Mouse (Mus musculus) spleen, postnatal 4 days (tissue): ENCODE measurements around the gene Plcb1.

ENCODE experiments used
- DNase-seq, 2 experiments: peaks; one replicate each; pipeline ENCODE4 v3.0.0; 2022; ENCODE audit warnings: low spot score in 2 of 2

Plcb1 gene

DNA sequence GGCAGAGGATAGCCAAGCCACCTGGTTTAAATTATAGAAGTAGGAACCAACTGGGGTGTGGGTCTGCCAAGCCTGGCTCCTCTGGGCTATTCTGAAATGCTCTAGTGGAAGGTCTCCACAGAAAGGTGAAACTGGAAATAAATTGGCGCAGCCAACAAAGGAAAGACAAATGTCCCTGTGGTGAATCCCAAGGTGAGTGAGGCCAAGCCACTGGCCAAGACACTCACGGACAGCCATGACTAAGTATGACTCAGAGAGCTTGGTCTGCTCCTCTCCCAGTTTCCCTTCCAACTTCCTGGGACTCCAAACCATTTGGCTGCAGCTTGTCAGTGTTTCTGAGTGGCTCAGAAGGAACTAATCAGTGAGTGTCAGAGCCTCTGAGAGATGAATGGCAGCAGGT lies 126.7 kb downstream of the Plcb1 start:
- DNase-seq, result no peak

DNA sequence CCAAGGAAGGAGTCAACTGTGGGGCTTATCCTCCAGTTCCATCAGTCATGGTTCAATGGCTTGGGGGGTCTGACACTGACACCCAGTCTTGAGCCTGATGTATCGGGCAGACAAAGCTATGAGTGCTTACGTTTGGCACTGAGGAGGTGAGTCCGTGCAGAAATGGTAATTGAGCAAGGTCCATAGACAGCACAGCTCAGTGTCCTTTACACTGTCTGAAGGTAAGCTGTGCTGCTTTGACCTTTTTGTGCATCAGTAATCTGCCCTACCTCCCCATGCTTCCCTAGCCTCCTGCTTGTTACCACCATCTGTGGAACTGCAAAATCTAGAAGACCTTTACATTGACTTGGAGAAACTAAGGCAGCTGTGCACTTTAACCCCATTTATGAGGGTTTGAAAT lies 127.7 kb downstream of the Plcb1 start:
- no peak for DNase-seq

DNA sequence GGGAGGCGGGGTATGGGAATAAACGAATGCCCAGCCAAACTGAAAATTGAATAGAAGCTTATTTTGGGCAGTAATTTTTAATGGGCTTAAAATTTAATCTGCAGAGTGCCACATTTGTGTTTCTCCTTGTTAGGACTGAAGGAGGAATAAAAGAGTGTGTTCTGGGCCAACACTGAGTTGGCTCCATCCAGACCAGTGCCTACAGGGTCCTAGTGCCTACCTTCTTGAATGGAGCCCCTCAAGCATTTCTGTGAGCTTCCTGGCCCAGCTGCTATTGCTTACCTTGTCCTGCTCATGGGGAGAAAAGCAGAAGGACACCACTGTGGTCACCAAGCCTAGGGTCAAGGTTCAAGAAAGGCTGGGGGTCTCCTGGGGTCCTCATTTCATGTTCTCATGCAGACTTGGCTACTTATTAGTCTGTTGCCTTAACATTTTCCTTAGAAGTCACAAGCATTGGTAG lies 128.3 kb downstream of the Plcb1 start:
- DNase-seq, result no peak

DNA sequence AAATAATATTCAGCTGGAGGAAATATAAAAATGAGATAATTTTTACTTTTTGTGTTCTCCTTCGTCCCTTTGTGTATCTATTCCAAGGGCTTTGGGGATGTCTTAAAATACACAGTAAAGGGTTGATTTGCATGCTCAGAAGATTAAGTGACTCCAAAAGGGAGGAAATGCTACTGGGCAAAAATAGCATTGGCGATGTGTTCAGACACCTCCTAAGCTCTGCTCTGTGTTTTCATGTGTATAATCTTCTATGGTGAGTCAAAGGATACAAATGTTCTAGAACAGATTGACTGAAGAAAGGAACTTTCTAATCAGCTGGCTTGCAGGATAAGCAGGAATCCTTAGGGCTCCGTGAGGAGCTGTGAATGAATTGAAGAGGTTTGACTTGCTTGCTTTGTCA lies 129.2 kb downstream of the Plcb1 start:
- DNase-seq, result no peak

DNA sequence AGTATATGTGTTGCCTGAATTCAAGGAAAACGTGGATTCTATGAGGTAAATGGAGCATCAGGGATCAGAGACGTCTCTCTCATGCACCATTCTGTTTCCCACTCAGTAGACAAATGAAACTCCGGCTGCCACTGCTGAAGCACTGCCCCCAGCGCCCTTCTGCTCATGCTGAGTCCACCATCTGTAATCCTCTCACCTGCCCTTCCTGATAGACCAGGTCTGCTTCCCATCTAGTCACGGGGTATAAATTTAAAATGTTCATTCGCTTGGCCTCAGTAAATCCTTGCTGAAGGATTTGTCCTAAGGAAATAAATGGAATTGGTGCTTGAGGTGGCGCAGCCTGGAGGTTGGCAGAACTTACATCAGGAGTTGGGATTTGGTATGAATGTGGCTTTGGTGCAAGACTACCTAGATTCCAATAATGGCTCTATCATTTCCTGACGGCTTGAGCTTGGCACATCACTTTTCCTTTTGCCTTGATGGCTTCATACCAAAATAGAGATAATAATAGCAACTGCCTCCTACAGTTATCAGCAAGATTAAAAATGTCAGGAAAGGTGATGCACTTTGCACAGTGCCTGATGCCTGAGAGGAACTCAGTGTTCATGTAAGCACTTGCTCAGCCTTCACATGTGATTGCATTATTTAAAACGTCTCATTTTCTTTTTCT lies 134.9 kb downstream of the Plcb1 start:
- no peak for DNase-seq

DNA sequence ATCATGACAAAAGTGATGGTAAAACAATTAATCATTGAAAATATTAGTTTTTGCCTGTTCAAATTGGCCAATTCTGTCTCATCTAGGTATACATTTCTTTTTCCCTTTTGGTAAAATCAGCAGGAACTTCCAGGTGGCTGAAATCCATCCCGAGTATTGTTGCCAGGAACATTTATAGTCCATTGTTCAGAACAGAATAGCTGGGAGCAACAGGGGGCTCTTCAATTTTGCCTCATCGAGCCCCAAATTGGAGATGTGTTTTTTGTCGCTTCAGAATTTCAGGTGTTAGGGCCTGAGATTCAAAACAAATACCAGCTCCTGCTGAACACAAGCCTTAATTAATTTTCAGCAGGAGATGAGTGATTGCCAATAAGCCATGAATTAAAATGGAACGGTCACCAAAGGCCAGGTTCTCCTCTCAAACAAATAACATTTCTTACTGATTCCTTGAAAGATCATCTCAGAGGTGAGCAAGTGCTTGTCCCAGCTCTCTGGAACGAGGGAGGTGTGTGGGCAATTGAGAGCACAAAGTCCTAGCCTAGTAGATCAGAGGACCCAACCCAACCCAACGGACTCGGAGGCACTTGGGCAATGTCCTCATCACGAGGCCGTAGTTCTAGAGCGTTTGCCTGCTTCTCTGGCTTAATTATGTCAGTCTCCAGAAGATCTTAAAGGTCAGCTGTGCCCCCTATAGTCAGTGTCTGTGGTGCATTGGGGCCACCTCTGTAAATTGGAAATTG lies 136.9 kb downstream of the Plcb1 start:
- no peak for DNase-seq

DNA sequence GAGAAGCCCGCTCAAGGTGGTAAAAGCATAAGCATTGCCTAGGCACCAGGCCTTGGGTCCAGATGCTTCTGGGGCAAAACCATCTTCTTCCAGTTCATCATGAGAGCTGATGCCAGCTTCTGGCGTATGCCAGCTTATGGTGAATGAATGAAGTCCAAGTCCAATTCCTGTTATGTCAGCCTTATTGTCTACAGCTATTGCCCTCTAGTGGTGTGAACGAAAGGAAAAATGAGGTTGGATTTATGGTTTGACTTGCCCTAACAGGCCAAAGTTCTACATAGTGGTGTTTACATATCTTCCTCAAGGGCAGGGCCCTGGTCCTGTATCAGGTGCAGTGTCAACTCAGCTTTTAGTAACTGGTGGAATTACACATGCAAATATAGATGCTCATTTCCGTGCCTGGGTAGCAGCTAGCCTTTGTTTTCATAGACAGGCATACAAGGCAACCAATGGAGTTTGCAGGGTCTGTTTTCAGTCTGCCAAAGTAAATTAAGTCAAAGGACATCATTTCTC lies 138.3 kb downstream of the Plcb1 start:
- no peak for DNase-seq

DNA sequence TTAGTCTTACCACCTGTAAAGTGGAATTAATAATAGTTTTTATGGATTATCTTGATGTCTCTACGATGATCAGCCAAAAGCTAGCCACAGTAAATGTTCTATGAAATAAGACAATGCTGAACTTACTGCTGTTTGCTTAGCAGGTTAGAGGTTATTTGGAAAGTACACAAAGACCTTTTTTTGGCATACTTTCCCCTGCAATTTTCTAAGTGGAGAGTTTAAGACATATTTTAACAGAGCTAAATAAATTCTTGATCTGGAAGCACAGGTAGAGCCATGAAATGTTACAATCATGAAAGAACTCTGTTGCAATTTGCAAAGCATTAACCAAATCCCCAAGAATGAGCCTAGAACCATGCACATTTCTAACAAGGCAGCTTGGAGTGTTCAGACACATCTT lies 140.4 kb downstream of the Plcb1 start:
- DNase-seq, result no peak

DNA sequence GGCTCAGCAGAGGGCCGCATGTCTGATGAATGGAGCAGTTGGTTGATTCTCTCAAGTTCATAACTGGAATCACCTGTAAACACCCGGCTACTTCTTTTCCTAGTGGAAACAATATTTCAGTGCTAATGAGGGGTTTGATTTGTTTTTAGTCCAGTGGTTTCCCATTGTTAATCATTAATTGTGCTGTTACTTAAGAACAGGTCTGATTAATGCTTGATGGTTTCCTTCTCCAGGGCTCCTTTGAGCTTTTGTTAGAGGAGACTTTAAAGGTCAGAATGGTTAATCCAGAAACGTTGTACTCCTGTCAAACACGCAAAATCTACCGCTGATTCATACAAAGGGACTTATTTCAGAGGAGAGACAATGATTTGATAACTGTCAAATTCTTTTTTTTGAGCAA lies 141.2 kb downstream of the Plcb1 start:
- no peak for DNase-seq

DNA sequence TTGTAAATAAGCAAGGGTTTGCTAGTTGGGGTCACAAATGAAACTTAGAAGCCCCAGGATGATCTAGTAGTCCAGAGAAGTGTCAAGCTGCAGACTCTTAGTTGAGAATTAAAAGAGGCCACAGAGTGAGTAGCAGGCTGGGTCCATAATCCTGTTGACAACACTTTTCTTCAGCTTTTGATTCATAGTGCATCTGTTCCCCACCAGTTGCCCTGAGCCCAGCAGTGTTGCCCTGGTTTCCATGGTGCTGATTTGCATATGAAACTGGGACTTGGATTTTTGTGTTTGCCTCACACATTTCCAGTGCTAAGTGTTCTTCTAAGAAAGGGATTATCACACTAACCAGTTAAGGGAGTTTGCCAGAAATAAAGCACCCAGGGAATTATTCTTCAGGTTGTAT lies 143.6 kb downstream of the Plcb1 start:
- DNase-seq, result no peak

DNA sequence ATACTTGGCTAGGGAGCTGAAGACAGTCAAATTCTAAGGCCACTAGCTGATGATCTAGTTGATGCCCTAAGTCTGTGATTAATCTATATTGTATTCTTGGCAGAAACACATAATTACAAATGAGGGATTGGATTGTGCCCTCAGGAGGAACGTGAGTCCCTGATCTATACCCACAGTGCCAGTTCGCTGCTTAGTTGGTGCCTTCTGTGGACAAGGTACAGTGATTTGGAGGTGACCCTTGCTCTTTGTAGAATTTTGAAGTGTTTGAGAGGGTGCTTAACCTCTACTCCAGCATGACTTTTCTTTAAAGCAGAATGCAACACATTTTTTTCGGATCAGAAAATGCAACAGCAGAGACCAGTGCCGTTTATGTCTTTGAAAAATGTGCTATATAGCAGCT lies 145.1 kb downstream of the Plcb1 start:
- no peak for DNase-seq

DNA sequence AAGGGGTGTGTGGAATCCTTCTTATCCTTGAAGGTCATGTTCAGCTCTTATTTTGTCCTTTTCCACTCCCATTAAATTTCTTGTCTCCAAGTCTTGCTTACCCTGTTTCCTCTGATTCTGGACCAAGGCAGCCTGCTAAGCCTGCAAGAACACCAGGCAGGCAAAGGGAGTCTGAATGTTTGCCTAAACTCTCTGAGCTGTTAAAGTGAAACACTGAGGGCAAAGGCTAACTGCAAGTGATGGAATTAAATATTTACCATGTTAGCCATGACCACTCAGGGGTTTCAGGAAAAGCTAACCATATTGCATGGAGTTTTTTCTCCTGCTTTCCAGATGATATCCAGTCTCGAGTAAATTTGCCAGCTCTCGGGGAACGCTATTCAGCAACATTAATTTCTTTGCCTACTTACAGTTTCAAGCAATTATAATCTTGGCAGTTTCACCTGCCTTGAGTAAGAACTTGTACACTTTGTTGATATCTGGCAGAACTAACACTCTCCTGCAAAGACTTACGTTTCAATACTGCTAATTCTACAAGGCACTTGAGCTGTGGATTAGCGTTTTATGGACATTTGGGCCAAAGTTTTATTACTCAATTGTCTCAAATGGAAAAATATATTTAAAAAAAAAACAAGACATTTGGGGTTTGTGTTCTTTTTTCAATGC lies 146.0 kb downstream of the Plcb1 start:
- no peak for DNase-seq

DNA sequence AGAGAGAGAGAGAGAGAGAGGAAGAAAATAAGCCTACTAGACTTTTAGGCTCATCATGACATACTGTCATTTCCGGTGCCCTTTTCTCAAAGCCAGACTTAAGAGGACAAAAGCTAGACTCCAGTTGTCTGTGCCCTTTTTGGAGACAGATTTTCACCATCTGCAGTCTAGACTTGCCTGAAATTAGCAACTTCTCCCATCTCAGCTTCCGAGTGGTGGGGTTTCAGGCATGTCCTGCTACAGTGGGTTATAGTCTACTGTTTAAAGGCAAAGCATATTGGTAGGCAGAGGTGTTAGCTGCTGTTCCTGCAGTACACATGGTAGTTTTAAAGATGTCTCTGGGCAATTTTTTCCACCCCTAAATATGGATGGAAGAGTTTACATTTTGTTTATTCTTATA lies 149.6 kb downstream of the Plcb1 start:
- no peak for DNase-seq

DNA sequence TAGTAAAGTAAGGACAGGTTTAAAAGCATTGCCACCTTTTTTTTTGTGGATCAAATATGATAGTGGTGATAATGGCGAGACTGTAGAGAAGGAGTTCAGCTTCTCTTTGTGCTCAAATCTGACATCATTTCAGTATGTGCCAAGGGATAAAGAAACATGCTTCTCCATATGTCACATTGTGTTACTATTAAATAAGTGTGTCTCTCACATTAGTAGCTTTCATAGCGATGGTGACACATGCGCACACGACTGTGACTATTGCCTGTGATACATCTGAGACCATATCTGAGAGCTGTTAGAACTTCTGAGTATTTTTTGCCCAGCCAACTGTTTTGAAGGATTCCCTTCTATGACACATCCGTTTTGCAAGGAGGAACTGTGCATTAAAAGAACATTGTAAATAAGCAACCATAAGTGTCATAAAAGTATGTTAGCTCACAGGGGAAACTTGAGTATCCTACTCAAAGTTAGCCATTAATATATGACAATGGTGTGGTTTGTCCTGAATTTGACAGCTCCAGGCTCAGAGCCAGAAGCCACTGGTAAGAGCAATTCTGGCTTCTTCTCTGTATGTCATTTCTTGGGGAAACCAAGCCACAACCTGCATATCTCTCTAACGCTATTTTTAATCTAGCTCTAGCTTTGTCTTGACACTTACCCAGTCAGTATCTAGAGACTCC lies 150.2 kb downstream of the Plcb1 start:
- no peak for DNase-seq

DNA sequence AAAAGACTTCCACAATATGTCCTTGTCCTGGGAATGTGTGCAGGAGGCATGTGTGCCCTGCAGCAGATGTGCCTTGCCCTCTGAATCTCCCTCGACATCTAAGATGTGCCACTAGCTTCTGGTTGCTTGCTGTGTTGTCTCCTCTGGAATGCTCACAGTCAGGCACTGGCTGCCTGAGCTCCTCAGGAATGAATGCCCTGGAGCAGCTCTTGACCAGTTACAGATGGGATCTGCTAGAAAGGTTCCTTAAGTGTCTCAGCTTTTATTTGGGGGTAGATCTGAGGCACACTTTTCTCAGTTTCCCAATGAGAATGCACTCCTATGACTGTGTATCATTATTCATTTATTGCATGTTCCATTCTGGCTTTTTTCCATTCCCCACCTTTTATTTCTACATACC lies 151.8 kb downstream of the Plcb1 start:
- no peak for DNase-seq

DNA sequence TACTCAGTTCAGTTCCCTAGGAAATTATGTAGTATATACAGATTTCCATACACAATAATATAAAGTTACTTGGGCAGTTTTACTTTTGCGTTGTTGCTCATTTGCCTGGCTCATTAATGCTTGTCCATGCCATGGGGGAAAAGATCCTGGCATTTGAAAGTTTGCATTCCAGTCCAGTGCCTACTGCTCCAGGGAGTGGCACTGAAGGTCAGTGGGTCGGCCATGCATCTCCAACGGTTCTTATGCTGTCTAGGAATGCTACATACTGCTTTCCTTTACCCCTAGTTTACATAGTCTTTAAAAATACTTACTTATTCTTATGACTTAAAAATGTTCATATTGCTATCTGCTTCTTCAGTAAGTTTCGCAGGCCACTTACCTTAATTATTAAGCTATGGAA lies 156.2 kb downstream of the Plcb1 start:
- DNase-seq, result no peak

DNA sequence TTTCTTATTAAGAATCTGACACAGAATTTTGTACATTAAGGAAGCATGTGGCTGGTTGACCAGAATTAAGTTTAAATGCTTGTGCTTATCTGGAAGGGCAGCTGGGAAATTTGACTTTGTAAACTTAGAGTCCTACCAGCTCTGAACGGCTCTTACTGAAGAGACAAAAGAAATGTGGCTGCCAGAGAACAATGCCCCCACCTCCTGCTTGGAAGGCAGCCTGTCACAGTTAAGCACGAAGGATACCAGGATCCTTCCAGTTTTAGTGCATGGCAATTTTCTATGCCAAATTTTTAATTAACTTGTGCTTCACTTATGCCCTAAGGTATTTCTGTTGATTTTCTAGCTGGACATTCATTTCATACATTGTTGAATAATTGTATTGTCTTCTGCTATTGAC lies 157.1 kb downstream of the Plcb1 start:
- no peak for DNase-seq

DNA sequence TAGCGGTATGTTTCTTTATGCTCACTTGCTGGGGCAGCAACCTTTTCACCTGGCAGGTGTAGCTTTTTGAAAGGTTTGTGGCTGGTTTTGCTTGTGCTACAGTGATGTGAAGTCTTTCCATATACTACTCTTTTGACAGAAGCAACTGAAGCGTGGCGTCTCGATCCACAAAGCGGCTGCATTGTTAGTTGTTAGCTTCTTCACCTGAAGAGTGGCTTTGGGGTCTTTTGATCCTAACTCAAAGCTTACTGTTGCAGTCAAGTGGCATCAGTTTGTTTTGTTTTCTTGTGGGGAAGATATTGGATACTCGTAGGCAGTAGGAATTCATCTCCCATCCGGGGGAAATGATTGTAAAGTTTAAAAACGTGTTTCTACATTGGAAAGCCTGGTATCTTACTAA lies 160.5 kb downstream of the Plcb1 start:
- DNase-seq, result no peak

DNA sequence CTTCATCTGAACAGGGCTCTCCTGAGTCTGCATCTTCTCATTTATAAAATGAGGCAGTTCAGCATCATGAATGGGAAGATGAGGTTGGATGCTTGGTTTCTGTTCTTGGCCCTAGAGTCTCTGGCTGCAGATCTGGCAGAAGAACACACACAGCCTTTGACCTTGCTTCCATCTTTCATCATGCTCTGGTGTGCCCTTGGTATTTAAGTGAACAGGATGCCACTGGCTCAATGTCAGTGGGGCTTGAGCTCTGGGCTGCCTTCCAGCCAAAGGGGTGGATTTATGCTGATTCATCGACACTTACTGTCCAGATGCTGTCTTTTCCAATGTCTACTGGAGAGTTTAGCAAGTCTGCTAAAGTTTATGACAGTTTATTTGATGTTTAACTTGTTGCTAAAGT lies 161.0 kb downstream of the Plcb1 start:
- DNase-seq, result no peak

DNA sequence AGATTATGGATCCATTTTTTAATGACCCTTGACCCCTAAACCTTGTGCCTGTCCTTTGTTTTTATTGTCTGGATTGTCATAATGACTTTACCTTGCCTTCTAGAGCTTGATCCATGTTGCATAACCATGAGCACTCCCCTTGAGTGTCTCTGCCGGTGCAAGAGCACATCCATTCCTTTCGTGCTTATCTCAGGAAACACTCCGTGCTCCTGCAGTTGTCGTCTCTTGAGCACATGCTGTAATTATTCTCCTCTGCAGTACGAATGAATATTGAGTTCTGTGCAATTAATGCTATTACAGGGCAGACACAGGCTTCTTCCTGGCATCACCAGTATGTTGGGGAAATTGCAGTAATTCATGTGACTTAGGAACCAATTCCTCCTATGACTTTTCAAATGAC lies 166.2 kb downstream of the Plcb1 start:
- DNase-seq, result no peak

DNA sequence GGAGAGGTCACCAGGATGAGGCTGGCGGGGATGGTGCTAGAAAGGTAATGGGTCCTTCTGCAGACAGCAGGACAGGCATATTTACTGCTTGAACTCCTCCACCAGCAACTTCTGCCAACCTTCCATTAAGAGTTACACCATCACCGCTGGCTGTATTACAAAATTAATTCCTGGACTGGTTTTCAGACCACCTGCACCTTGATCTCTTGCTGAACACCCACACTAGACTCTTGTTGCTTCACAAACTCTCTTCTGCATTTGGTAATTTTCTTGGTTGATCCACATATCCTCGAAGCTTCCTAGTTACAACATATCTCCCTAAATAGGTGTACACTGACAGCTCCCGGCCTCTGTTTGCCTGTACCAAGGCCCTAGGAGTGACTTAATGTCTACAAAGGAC lies 170.6 kb downstream of the Plcb1 start:
- no peak for DNase-seq

DNA sequence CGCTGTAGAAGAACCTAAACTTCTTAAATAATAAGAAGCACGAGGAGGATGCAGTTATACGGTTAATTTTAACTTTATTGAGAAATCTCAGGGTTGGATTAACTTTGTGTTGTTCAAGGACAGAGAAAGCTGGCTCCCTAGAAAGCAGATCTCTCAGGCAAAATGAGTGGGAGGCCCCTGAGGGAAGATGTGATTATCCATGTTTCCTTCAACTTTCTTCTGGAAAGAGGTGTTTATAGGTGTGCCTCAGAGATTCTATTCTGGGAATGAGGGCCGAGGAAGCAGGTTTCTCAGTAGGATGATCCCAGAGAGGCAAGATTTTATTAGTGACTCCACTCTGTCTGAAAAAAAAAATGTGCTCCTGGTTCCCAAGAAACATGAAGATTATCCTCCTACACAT lies 180.3 kb downstream of the Plcb1 start:
- DNase-seq, result no peak
